ENCODE assay signal across 20 mouse cellular contexts in the genomic region with DNA sequence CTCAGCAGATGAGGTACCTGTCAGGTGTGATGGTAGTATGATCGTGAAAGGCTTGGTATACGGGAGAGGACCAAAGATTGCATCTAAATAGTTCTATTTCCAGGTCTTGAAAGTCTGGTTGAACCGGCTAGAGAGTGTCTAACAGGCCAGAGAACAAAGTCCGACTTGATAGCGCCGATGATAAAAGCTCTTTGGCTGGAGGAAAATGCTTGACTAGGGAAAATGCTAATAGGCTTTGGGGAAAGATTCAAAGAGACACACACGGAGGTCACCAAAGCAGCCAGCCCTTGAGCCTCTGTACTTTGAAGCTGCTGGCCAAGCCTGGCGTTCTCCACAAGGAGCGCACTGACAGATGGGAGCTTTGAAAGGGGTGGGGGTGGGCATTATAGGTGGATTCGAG.
DNase-seq lines count a peak whose midpoint lies in the region; ATAC-seq lines count a peak whose summit lies in the region.
"Had no signal": no experiment of that assay in that cellular context is flagged by ENCODE, and none has a peak within 500 bp of the region (broad histone marks: within the 10 kb centered on the region; RNA-seq: fewer than 3 reads in every experiment).

No protein-coding gene starts in this region.

- no peak overlapping the region for H3K9ac ChIP-seq in kidney, embryonic 16.5 days (replicated peaks; ENCODE audit: low read length)
- no peak overlapping the region for H3K9ac ChIP-seq in intestine, embryonic 14.5 days (ENCODE audit: low read length)
- peak overlapping the region; percentile 49; the same call in 1 of the 2 replicates for H3K9ac ChIP-seq in intestine, embryonic 16.5 days (ENCODE audit: low read depth, low read length)
- H3K9ac ChIP-seq in stomach, embryonic 15.5 days, result no peak overlapping the region
- H3K9ac ChIP-seq: embryonic facial prominence, embryonic 15.5 days; hindbrain, embryonic 13.5 days; limb, embryonic 15.5 days; midbrain, embryonic 15.5 days had no signal

- no peak overlapping the region for H3K4me2 ChIP-seq in kidney, embryonic 16.5 days (replicated peaks; ENCODE audit: low read depth, low read length)
- no peak overlapping the region for H3K4me2 ChIP-seq in intestine, embryonic 14.5 days (ENCODE audit: low read length)
- H3K4me2 ChIP-seq in intestine, embryonic 16.5 days (ENCODE audit: low read depth, low read length), result no peak overlapping the region
- no peak overlapping the region for H3K4me2 ChIP-seq in stomach, embryonic 15.5 days
- H3K4me2 ChIP-seq: embryonic facial prominence, embryonic 15.5 days; hindbrain, embryonic 13.5 days; limb, embryonic 15.5 days; midbrain, embryonic 15.5 days had no signal

- peak overlapping the region; percentile 16; the same call in 1 of the 2 replicates for H3K27ac ChIP-seq in kidney, embryonic 16.5 days (ENCODE audit: low read length)
- peak overlapping the region; percentile 43; the same call in 1 of the 2 replicates for H3K27ac ChIP-seq in intestine, embryonic 14.5 days (ENCODE audit: low read depth)
- peak overlapping the region; percentile 98 for H3K27ac ChIP-seq in intestine, embryonic 16.5 days (ENCODE audit: low read length)
- peak overlapping the region; percentile 65 for H3K27ac ChIP-seq in stomach, embryonic 15.5 days
- no peak overlapping the region for H3K27ac ChIP-seq in midbrain, embryonic 10.5 days (replicated peaks)
- H3K27ac ChIP-seq: embryonic facial prominence, embryonic 15.5 days; forebrain, embryonic 10.5 days; heart, embryonic 10.5 days; hindbrain, embryonic 13.5 days; kidney, postnatal 0 days; limb, embryonic 15.5 days; midbrain, embryonic 15.5 days had no signal

- peaks cover 6% of the 10 kb centered on the region for H3K36me3 ChIP-seq in kidney, embryonic 16.5 days (ENCODE audit: insufficient read depth, low read length)
- H3K36me3 ChIP-seq in intestine, embryonic 14.5 days (ENCODE audit: control insufficient read depth, insufficient read depth, low read length), result peaks cover 18% of the 10 kb centered on the region
- H3K36me3 ChIP-seq in intestine, embryonic 16.5 days (ENCODE audit: control insufficient read depth, insufficient read depth, low read length), result 0 out of 2 replicates have a peak, but pooled peaks cover 3% of the 10 kb centered on the region
- H3K36me3 ChIP-seq in stomach, embryonic 15.5 days, result peaks cover 11% of the 10 kb centered on the region; the same call in 1 of the 2 replicates
- H3K36me3 ChIP-seq in midbrain, embryonic 10.5 days, result peaks cover 88% of the 10 kb centered on the region
- H3K36me3 ChIP-seq: G1E had no signal

- 76% methylated on average over 10 of the region's 10 CpGs for WGBS in kidney, embryonic 16.5 days
- 74% methylated on average over 10 of the region's 10 CpGs for WGBS in intestine, embryonic 14.5 days
- 66% methylated on average over 10 of the region's 10 CpGs for WGBS in intestine, embryonic 16.5 days
- WGBS in stomach, embryonic 15.5 days, result 71% methylated on average over 10 of the region's 10 CpGs
- 80% methylated on average over 10 of the region's 10 CpGs for WGBS in midbrain, embryonic 10.5 days

- H3K4me3 ChIP-seq in kidney, embryonic 16.5 days (ENCODE audit: low read length), result no peak overlapping the region
- H3K4me3 ChIP-seq in intestine, embryonic 14.5 days (ENCODE audit: low read depth, low read length), result no peak overlapping the region
- no peak overlapping the region for H3K4me3 ChIP-seq in intestine, embryonic 16.5 days (ENCODE audit: low read length)
- no peak overlapping the region for H3K4me3 ChIP-seq in stomach, embryonic 15.5 days (replicated peaks)
- H3K4me3 ChIP-seq in midbrain, embryonic 10.5 days, result no peak overlapping the region
- H3K4me3 ChIP-seq: embryonic facial prominence, embryonic 15.5 days; forebrain, embryonic 10.5 days; heart, embryonic 10.5 days; hindbrain, embryonic 13.5 days; limb, embryonic 15.5 days; midbrain, embryonic 15.5 days had no signal

- ATAC-seq in kidney, embryonic 16.5 days (ENCODE audit: low FRiP score, low TSS enrichment), result no peak
- ATAC-seq in intestine, embryonic 14.5 days (replicated peaks; ENCODE audit: low FRiP score, low TSS enrichment, low read depth), result peak; percentile 60
- peak; percentile 80 for ATAC-seq in intestine, embryonic 16.5 days
- ATAC-seq in stomach, embryonic 15.5 days (ENCODE audit: insufficient read depth, low FRiP score, low read depth), result peak; percentile 45
- ATAC-seq: CD4-positive, CD25-positive, alpha-beta regulatory T cell, adult 4 months; lung, postnatal 0 days; midbrain, embryonic 15.5 days had no signal

- no peak for DNase-seq in kidney, postnatal 25 days
- no peak for DNase-seq in intestine, embryonic 14.5 days (ENCODE audit: low spot score)
- no peak for DNase-seq in retina, postnatal 1 day
- DNase-seq in midbrain, embryonic 10.5 days (ENCODE audit: low spot score), result no peak
- DNase-seq: embryo, embryonic 11 days; gastrocnemius, postnatal 36 days; heart, postnatal 14 days had no signal

- peaks cover 27% of the 10 kb centered on the region for H3K4me1 ChIP-seq in kidney, embryonic 16.5 days (ENCODE audit: insufficient read depth, low read length)
- H3K4me1 ChIP-seq in intestine, embryonic 14.5 days (replicated peaks; ENCODE audit: control insufficient read depth, insufficient read depth, low read length), result peaks cover 15% of the 10 kb centered on the region
- peaks cover 33% of the 10 kb centered on the region for H3K4me1 ChIP-seq in intestine, embryonic 16.5 days (ENCODE audit: control insufficient read depth, insufficient read depth, low read length)
- H3K4me1 ChIP-seq in stomach, embryonic 15.5 days, result peaks cover 6% of the 10 kb centered on the region
- H3K4me1 ChIP-seq in midbrain, embryonic 10.5 days, result peaks cover 14% of the 10 kb centered on the region

- H3K9me3 ChIP-seq in kidney, embryonic 16.5 days (ENCODE audit: low read length), result no peaks in the 10 kb centered on the region
- H3K9me3 ChIP-seq in intestine, embryonic 14.5 days (ENCODE audit: control insufficient read depth, low read length), result no peaks in the 10 kb centered on the region
- H3K9me3 ChIP-seq in intestine, embryonic 16.5 days (ENCODE audit: control insufficient read depth, low read length), result no peaks in the 10 kb centered on the region
- H3K9me3 ChIP-seq in stomach, embryonic 15.5 days, result no peaks in the 10 kb centered on the region
- H3K9me3 ChIP-seq in midbrain, embryonic 10.5 days (replicated peaks), result no peaks in the 10 kb centered on the region
- H3K9me3 ChIP-seq: embryonic facial prominence, embryonic 15.5 days; forebrain, embryonic 10.5 days; heart, embryonic 10.5 days; hindbrain, embryonic 13.5 days; limb, embryonic 15.5 days; midbrain, embryonic 15.5 days had no signal

- no peaks in the 10 kb centered on the region for H3K27me3 ChIP-seq in kidney, embryonic 16.5 days (ENCODE audit: insufficient read depth, low read length)
- no peaks in the 10 kb centered on the region for H3K27me3 ChIP-seq in intestine, embryonic 14.5 days (replicated peaks; ENCODE audit: control insufficient read depth, insufficient read depth, low read length)
- no peaks in the 10 kb centered on the region for H3K27me3 ChIP-seq in intestine, embryonic 16.5 days (replicated peaks; ENCODE audit: control insufficient read depth, insufficient read depth, low read length)
- H3K27me3 ChIP-seq in stomach, embryonic 15.5 days (replicated peaks), result no peaks in the 10 kb centered on the region
- no peaks in the 10 kb centered on the region for H3K27me3 ChIP-seq in midbrain, embryonic 10.5 days (ENCODE audit: low read depth, poor library complexity, severe bottlenecking)
- H3K27me3 ChIP-seq: embryonic facial prominence, embryonic 15.5 days; hindbrain, embryonic 13.5 days; limb, embryonic 15.5 days; midbrain, embryonic 15.5 days had no signal
